18 mouse cellular contexts compared by ENCODE assay signal in the genomic region with DNA sequence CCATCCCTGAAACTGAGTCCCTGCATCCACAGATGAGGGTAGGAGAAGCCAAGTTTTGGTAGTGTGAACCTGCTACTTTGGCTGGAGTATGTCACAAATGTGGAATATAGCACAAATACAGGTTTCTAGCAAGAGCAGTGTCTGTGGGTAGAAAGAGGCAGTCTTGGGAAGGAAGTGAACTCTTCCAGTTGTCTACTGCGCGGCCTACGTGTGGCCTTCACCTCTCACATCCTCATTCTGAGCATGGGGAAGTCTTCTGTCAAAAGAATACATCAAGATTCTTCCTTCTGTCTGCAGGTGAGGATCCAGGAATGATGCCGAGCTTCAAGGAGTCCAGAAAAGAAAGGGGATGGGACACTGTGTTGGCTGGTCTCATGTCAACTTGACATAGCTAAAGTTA. TPM values are rescaled to one million over a fixed set of nuclear protein-coding genes. Genes with fewer than 3 reads are reported as not detected.
DNase-seq lines count a peak whose midpoint lies in the region; ATAC-seq and TF ChIP-seq lines count a peak whose summit lies in the region.
"Had no signal": no experiment of that assay in that cellular context is flagged by ENCODE, and none has a peak within 500 bp of the region (broad histone marks: within the 10 kb centered on the region; RNA-seq: fewer than 3 reads in every experiment).

No protein-coding gene starts in this region.

- H3K4me3 ChIP-seq in heart, adult 2 months = no peak overlapping the region
- H3K4me3 ChIP-seq: embryonic facial prominence, embryonic 12.5 days; embryonic facial prominence, embryonic 15.5 days; forebrain, embryonic 15.5 days; hindbrain, embryonic 12.5 days; hindbrain, embryonic 15.5 days had no signal

- H3K4me1 ChIP-seq in heart, adult 2 months (ENCODE audit: control insufficient read depth, insufficient read depth, low read length) = peaks cover 2% of the 10 kb centered on the region

- no peak for TF ChIP-seq EP300 in heart, adult 2 months (IDR thresholded peaks at IDR 0.05; ENCODE audit: insufficient read depth, low read depth, low read length)

- intact Hi-C loops in heart, adult 2 months (cut with DNase I) = no loop called here

- TF ChIP-seq CTCF in heart, adult 2 months (IDR thresholded peaks at IDR 0.05) = no peak

- no peaks in the 10 kb centered on the region for H3K27me3 ChIP-seq in splenic B cell, adult 2 months (ENCODE audit: control insufficient read depth, insufficient read depth, low read length, poor library complexity, severe bottlenecking)
- H3K27me3 ChIP-seq in heart, adult 2 months (ENCODE audit: control insufficient read depth, insufficient read depth, low read length) = no peaks in the 10 kb centered on the region
- H3K27me3 ChIP-seq: embryonic facial prominence, embryonic 12.5 days had no signal

- WGBS in heart, adult 2 months = 80% methylated on average over 4 of the region's 4 CpGs

- no peaks in the 10 kb centered on the region for H3K36me3 ChIP-seq in splenic B cell, adult 2 months (ENCODE audit: control insufficient read depth, insufficient read depth, low read length, poor library complexity, severe bottlenecking)
- H3K36me3 ChIP-seq in heart, adult 2 months (ENCODE audit: control insufficient read depth, insufficient read depth, low read length) = no peaks in the 10 kb centered on the region
- H3K36me3 ChIP-seq: embryonic facial prominence, embryonic 12.5 days; embryonic facial prominence, embryonic 15.5 days; forebrain, embryonic 15.5 days; hindbrain, embryonic 12.5 days; hindbrain, embryonic 15.5 days had no signal

- no peak for TF ChIP-seq POLR2A in heart, adult 2 months (IDR thresholded peaks at IDR 0.05; ENCODE audit: insufficient read depth, low read depth, low read length)

- H3K79me2 ChIP-seq in heart, adult 2 months (replicated peaks; ENCODE audit: control insufficient read depth, insufficient read depth, low read length) = no peaks in the 10 kb centered on the region

- peak; percentile 36 for ATAC-seq in megakaryocyte, adult 5-6 weeks (ENCODE audit: poor library complexity, severe bottlenecking)
- ATAC-seq: forebrain, embryonic 15.5 days had no signal

- no peak overlapping the region for H3K9ac ChIP-seq in heart, adult 2 months (ENCODE audit: low read depth, low read length)
- H3K9ac ChIP-seq: embryonic facial prominence, embryonic 12.5 days; embryonic facial prominence, embryonic 15.5 days; forebrain, embryonic 15.5 days; hindbrain, embryonic 12.5 days; hindbrain, embryonic 15.5 days had no signal

- peak; percentile 54 for DNase-seq in A20 (ENCODE audit: low read depth, low spot score)
- DNase-seq in B cell, adult 2 months = peak; percentile 37 to 38
- DNase-seq in splenic B cell, adult 2 months (ENCODE audit: low read depth, low spot score) = peak; percentile 60
- no peak for DNase-seq in kidney, adult 8-10 months
- DNase-seq in heart, adult 2 months = no peak
- DNase-seq: adrenal gland, adult 2 months; adrenal gland, postnatal 14 days; cerebellum, adult 11 months; cerebellum, adult 2 months; cerebellum, adult 9-11 months; cerebellum, postnatal 25 days; gastrocnemius, postnatal 25 days had no signal

- no peak overlapping the region for H3K27ac ChIP-seq in heart, adult 2 months
- H3K27ac ChIP-seq: embryonic facial prominence, embryonic 12.5 days; embryonic facial prominence, embryonic 15.5 days; forebrain, embryonic 15.5 days; hindbrain, embryonic 12.5 days; hindbrain, embryonic 15.5 days had no signal

RNA-seq across cellular contexts. Expression of a gene that starts 2.4 kb away (rescaled TPM):
- 54.1 and 69.6 TPM in 2 replicates for total RNA-seq in megakaryocyte, adult 5-6 weeks (2015)
- total RNA-seq in megakaryocyte, adult 5-6 weeks (2017) = 90.9 and 98.1 TPM in 2 replicates
- total RNA-seq in heart, adult 2 months (2021) = 1,000 to 10,000 TPM in 1 of 2 experiments, 100 to 1,000 TPM in 1; 878 to 1,097 TPM
- 1,373 and 1,759 TPM in 2 replicates for polyA plus RNA-seq in heart, adult 2 months (2012; rRNA removed)

RNA-seq across cellular contexts. Expression of a gene that starts 52.8 kb away (rescaled TPM):
- 153 and 167 TPM in 2 replicates for total RNA-seq in megakaryocyte, adult 5-6 weeks (2015)
- total RNA-seq in megakaryocyte, adult 5-6 weeks (2017) = 134 and 137 TPM in 2 replicates
- total RNA-seq in heart, adult 2 months (2021) = 100 to 1,000 TPM; 129 to 135 TPM
- 61.4 and 70.1 TPM in 2 replicates for polyA plus RNA-seq in heart, adult 2 months (2012; rRNA removed)

Comparison
In these comparisons a context has a peak if more than half of its experiments do, and no peak if none do; other contexts are left out.
1. DNase-seq: peak in A20 (single experiment), B cell, adult 2 months (2 of 2) and splenic B cell, adult 2 months (single experiment); none in kidney, adult 8-10 months (0 of 2) and heart, adult 2 months (0 of 2).
2. RNA of a gene that starts 2.4 kb away (total RNA-seq): 878 to 1,097 TPM in heart, adult 2 months; 54.1 to 98.1 TPM in megakaryocyte, adult 5-6 weeks; every median in the first group is over 4 times any median in the second.